Mouse (Mus musculus) kidney, embryonic 16.5 days (tissue): Measurements from ENCODE around the gene Ube2l6. TPM values are rescaled to one million over a fixed set of nuclear protein-coding genes. Genes with fewer than 3 reads are reported as not detected.
"Not testable (repeated sequence)": the region's sequence is repeated elsewhere in the genome, so short reads cannot be mapped to it uniquely, and the experiment has no call there.

Source experiments
- ATAC-seq: fragments of 200-750 bp; cut with Nextera tagmentation; 2 replicates; pipeline ENCODE4 v1.8.0; 2017; ENCODE audit warnings: moderate TSS enrichment; ENCODE audit not compliant: low FRiP score, low TSS enrichment
- H3K27ac ChIP-seq: fragments of 300-500 bp; sonication (generic); 2 replicates; pipeline ENCODE4 v1.5.1; 2014; ENCODE audit warnings: low read length
- H3K27me3 ChIP-seq: fragments of 300-500 bp; sonication (generic); 2 replicates; pipeline ENCODE4 v1.6.1; 2014; ENCODE audit warnings: low read length, control low read depth, mixed read lengths; ENCODE audit not compliant: insufficient read depth
- H3K36me3 ChIP-seq: fragments of 300-500 bp; sonication (generic); 2 replicates; pipeline ENCODE4 v1.6.1; 2014; ENCODE audit warnings: low read length, control low read depth, mixed read lengths; ENCODE audit not compliant: insufficient read depth
- H3K4me1 ChIP-seq: fragments of 300-500 bp; sonication (generic); 2 replicates; pipeline ENCODE4 v1.6.1; 2014; ENCODE audit warnings: low read length, control low read depth, mixed read lengths; ENCODE audit not compliant: insufficient read depth
- H3K4me2 ChIP-seq: fragments of 300-500 bp; sonication (generic); replicated peaks from 2 replicates; pipeline ENCODE4 v1.6.1; 2014; ENCODE audit warnings: low read depth, low read length
- H3K4me3 ChIP-seq: fragments of 300-500 bp; sonication (generic); 2 replicates; pipeline ENCODE4 v1.5.1; 2014; ENCODE audit warnings: mild to moderate bottlenecking, low read length
- H3K9ac ChIP-seq: fragments of 300-500 bp; sonication (generic); replicated peaks from 2 replicates; pipeline ENCODE4 v1.6.1; 2014; ENCODE audit warnings: low read length
- H3K9me3 ChIP-seq: fragments of 300-500 bp; sonication (generic); 2 replicates; pipeline ENCODE4 v1.6.1; 2016; ENCODE audit warnings: low read length, control low read depth
- WGBS: fragments of 180-500 bp; shearing (Covaris S2); extraction: QIAGEN DNeasy Blood & Tissue Kit; methylation state at CpG from one replicate; pipeline ENCODE4 v1.1.7; 2014; 5-methylcytosine and 5-hydroxymethylcytosine counted together
- polyA plus RNA-seq: library from polyadenylated mRNA; unstranded; fragments of >200 nt; fragmentation: Nextera tagmentation; extraction: Ambion mirVana; gene quantifications from 2 replicates; pipeline ENCODE4 v1.2.1, GENCODE M21; 2015

Gene Ube2l6
- polyA plus RNA-seq, 1 experiment from 2014 or later = 44.0 TPM

- H3K36me3 ChIP-seq = no peaks in the 10 kb centered on the region
- H3K9me3 ChIP-seq = no peaks in the 10 kb centered on the region
- H3K4me2 ChIP-seq = no peak overlapping the region
- ATAC-seq = no peak
- no peak overlapping the region for H3K27ac ChIP-seq
- H3K27me3 ChIP-seq = no peaks in the 10 kb centered on the region
- 75% methylated on average over 3 of the region's 3 CpGs for WGBS
- no peak overlapping the region for H3K4me3 ChIP-seq
- H3K4me1 ChIP-seq = 0 out of 2 replicates have a peak, but pooled peaks cover 3% of the 10 kb centered on the region
- no peak overlapping the region for H3K9ac ChIP-seq
Observed at GRCm38 (mm10) chr2:84788316-84788715, 10.3 kb upstream of the Ube2l6 start.

DNA sequence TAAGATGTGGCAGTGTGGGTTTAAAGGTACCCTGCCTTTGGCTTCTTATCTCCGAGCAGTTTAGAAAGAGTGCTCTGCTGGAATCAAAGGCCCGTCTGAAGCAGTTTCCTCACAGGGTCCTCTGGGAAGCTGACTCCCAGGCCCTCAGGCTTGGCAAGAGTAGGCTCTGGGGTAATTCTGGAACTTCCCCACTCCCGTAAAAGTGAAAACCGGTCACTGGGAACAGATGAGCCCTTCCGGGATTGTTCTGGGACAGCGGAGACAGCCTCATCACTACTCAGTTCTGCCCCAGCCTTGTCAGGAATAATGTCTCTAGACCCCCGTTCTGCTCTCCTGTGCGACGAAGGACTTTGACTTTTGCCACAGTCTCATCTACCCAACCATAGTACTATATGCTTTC is 8.2 kb upstream of the Ube2l6 start:
- H3K4me2 ChIP-seq = no peak overlapping the region
- H3K9me3 ChIP-seq = peaks cover 4% of the 10 kb centered on the region; the same call in 1 of the 2 replicates
- no peak overlapping the region for H3K9ac ChIP-seq
- no peak overlapping the region for H3K4me3 ChIP-seq
- 45% methylated on average over 9 of the region's 9 CpGs for WGBS
- no peak overlapping the region for H3K27ac ChIP-seq
- no peak for ATAC-seq
- H3K36me3 ChIP-seq = no peaks in the 10 kb centered on the region
- H3K4me1 ChIP-seq = no peaks in the 10 kb centered on the region
- H3K27me3 ChIP-seq = no peaks in the 10 kb centered on the region

GRCm38 (mm10) chr2:84792516-84792915 is 6.1 kb upstream of the Ube2l6 start:
- Histone ChIP-seq H3K27me3 (no peaks in the 10 kb centered on the region), H3K9me3 (peaks cover 7% of the 10 kb centered on the region; the same call in 1 of the 2 replicates), H3K4me3 (no peak overlapping the region), H3K4me1 (no peaks in the 10 kb centered on the region), H3K9ac (no peak overlapping the region), H3K36me3 (no peaks in the 10 kb centered on the region), H3K4me2 (no peak overlapping the region), H3K27ac (no peak overlapping the region)
- no peak for ATAC-seq
- WGBS = 66% methylated on average over 3 of the region's 3 CpGs

DNA sequence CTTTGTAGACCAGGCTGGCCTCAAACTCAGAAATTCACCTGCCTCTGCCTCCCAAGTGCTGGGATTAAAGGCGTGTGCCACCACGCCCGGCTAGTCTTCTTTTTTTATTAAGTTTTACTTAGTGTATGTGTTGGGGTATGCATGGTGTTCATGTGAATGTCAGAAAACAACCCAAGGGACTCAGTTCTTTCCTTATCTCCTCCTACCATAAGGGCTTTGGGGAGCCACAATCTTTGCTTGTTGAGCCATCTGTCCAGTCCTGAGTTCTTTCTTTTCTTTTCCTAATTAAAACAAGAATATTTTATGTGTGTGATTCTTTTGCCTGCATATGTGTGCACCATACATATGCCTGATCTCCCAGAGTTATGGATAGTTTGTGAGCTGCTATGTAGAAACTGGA is 5.5 kb upstream of the Ube2l6 start:
- H3K9me3 ChIP-seq = peaks cover 7% of the 10 kb centered on the region; the same call in 1 of the 2 replicates
- H3K4me2 ChIP-seq = no peak overlapping the region
- H3K27ac ChIP-seq = no peak overlapping the region
- no peaks in the 10 kb centered on the region for H3K4me1 ChIP-seq
- H3K36me3 ChIP-seq = no peaks in the 10 kb centered on the region
- H3K4me3 ChIP-seq = no peak overlapping the region
- no peak for ATAC-seq
- WGBS = 80% methylated on average over 3 of the region's 3 CpGs
- no peak overlapping the region for H3K9ac ChIP-seq
- no peaks in the 10 kb centered on the region for H3K27me3 ChIP-seq

DNA sequence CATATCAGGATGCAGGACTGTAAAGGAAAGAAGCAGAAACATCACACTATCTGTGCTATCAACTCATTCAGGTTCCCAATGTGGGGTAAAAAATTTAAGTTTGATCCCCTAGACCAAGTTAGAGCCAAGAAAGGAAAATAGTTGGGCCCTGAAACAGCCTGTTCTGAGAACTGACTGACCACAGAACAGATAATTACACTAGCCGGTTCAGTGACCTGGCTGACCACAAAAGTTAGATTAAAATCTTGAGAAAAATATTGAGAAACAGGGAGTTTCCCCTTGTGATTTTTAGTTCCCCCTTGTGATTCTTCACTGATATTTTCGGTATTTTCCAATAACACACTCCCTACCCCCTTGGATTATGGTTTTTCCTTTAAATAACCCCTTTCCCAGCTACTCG is 4.8 kb upstream of the Ube2l6 start:
- peaks cover 7% of the 10 kb centered on the region; the same call in 1 of the 2 replicates for H3K9me3 ChIP-seq
- no peak overlapping the region for H3K4me3 ChIP-seq
- ATAC-seq = no peak
- H3K36me3 ChIP-seq = no peaks in the 10 kb centered on the region
- H3K9ac ChIP-seq = no peak overlapping the region
- H3K27ac ChIP-seq = no peak overlapping the region
- 81% methylated on average over 3 of the region's 3 CpGs for WGBS
- no peaks in the 10 kb centered on the region for H3K4me1 ChIP-seq
- H3K4me2 ChIP-seq = no peak overlapping the region
- no peaks in the 10 kb centered on the region for H3K27me3 ChIP-seq

DNA sequence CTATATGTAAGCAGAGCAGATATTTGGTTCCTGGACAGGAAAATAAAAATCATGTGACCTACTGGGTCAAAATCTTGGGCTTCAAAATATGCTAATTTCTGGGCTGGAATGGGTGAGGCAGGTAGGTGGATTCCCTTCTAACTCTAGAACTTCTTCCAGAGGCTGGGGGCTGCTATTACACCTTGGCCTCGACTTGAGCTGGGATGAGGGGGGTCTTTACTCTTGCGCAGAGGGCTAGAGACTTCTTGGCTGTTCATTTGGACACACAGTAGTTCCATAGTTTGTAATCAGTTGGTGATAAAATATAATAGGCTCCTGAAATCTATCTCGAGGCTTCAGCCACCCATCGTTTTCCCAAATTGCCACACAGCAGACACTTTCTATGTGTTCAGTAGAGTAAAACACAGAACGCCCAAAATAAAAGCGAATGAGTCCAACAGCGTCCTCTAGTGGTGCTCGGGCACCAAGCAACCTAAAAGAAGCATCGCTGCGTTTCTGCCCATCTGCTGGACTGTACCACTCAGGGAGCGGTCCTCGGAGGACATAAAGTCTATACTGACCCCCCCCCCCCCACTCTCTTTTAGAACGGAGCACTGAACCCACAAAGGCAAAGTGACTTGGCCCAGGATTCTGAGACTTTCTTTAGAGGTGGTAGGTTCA is 665 bp upstream of the Ube2l6 start:
- peak overlapping the region; percentile 54 for H3K9ac ChIP-seq
- 0 out of 2 replicates have a peak overlapping the region, but pooled peaks have one; percentile 14 for H3K27ac ChIP-seq

GRCm38 (mm10) chr2:84799041-84799561 is 473 bp downstream of the Ube2l6 start:
- peaks cover 7% of the 10 kb centered on the region; the same call in 1 of the 2 replicates for H3K9me3 ChIP-seq
- H3K36me3 ChIP-seq = no peaks in the 10 kb centered on the region
- H3K4me1 ChIP-seq = peaks cover 4% of the 10 kb centered on the region; the same call in 1 of the 2 replicates
- under 1% methylated on average over 16 of the region's 16 CpGs for WGBS
- ATAC-seq = peak; percentile 73; the same call in 1 of the 2 replicates
- H3K4me3 ChIP-seq = peak overlapping the region; percentile 66
- H3K9ac ChIP-seq = peak overlapping the region; percentile 54
- peak overlapping the region; percentile 95 for H3K4me2 ChIP-seq
- H3K27ac ChIP-seq = peak overlapping the region; percentile 43; the same call in 1 of the 2 replicates
- no peaks in the 10 kb centered on the region for H3K27me3 ChIP-seq

More for the DNA sequence above, 665 bp upstream of the Ube2l6 start:
- Histone ChIP-seq H3K36me3 (no peaks in the 10 kb centered on the region), H3K9me3 (peaks cover 7% of the 10 kb centered on the region; the same call in 1 of the 2 replicates), H3K4me3 (peak overlapping the region; percentile 66), H3K4me2 (peak overlapping the region; percentile 95), H3K27me3 (no peaks in the 10 kb centered on the region), H3K4me1 (peaks cover 4% of the 10 kb centered on the region; the same call in 1 of the 2 replicates)
- WGBS = 12% methylated on average over 13 of the region's 13 CpGs
- peak; percentile 69 for ATAC-seq

DNA sequence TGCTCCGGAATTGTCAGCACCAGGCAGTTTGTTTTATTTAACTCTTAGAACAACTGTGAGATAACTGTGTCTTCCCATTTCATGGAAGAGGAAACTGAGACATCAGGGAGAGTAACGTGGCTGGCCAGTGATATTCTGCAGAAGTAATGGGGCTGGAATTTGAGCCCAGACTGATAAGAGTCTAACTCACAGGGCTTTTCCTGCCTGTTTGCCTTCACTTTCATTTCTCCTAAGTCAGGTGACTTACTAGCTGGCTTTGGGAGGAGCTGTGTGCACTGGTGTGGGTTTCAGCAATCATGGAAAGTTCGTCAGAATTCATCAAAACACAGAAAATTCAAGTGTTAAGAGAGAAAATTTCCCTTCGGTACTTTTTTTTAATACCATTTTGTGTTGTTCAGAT is 1.7 kb downstream of the Ube2l6 start:
- no peak overlapping the region for H3K4me3 ChIP-seq
- no peak for ATAC-seq
- H3K4me2 ChIP-seq = no peak overlapping the region
- no peaks in the 10 kb centered on the region for H3K36me3 ChIP-seq
- WGBS = 73% methylated on average over 4 of the region's 4 CpGs
- no peak overlapping the region for H3K27ac ChIP-seq
- H3K9ac ChIP-seq = no peak overlapping the region
- H3K9me3 ChIP-seq = peaks cover 4% of the 10 kb centered on the region; the same call in 1 of the 2 replicates
- H3K4me1 ChIP-seq = peaks cover 4% of the 10 kb centered on the region; the same call in 1 of the 2 replicates
- no peaks in the 10 kb centered on the region for H3K27me3 ChIP-seq

GRCm38 (mm10) chr2:84801223-84801622 is 2.6 kb downstream of the Ube2l6 start:
- not testable (repeated sequence) for H3K9ac ChIP-seq, H3K4me1 ChIP-seq, H3K27ac ChIP-seq, ATAC-seq, H3K27me3 ChIP-seq, H3K4me2 ChIP-seq, H3K4me3 ChIP-seq, H3K9me3 ChIP-seq, H3K36me3 ChIP-seq
- WGBS = 78% methylated on average over 5 of the region's 5 CpGs

DNA sequence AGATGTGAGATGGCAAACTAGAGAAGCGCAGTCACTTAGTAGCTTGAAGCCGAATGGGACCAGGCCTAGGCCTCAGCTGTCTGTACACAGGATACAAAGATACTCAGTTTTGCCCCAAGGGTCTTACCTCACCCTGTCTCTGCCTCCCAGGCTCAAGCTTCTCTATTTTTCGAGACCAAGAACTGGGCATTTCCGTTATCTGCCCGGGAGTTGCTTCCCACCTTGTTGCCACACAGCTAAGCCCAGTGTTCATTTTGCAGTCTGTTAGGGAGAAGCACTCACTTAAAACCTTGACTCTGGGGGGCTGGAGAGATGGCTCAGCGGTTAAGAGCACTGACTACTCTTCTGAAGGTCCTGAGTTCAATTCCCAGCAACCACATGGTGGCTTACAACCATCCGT is 5.3 kb downstream of the Ube2l6 start:
- H3K27me3 ChIP-seq = no peaks in the 10 kb centered on the region
- H3K9me3 ChIP-seq = no peaks in the 10 kb centered on the region
- no peak for ATAC-seq
- peaks cover 4% of the 10 kb centered on the region; the same call in 1 of the 2 replicates for H3K4me1 ChIP-seq
- H3K9ac ChIP-seq = no peak overlapping the region
- H3K27ac ChIP-seq = no peak overlapping the region
- H3K4me2 ChIP-seq = no peak overlapping the region
- 93% methylated on average over 7 of the region's 7 CpGs for WGBS
- no peaks in the 10 kb centered on the region for H3K36me3 ChIP-seq
- no peak overlapping the region for H3K4me3 ChIP-seq
